Mouse (Mus musculus): Measurements from ENCODE around the gene Tut1. TPM values are rescaled to one million over a fixed set of nuclear protein-coding genes. Genes with fewer than 3 reads are reported as not detected.

The Tut1 gene
- polyA plus RNA-seq (2014; fragmentation: Illumina TruSeq; extraction: RNeasy Lipid Tissue Mini Kit (QIAGEN cat#74804); ENCODE audit: low read depth, low replicate concordance), result 17.4 TPM

GRCm38 (mm10) chr19:8953135-8954039 lies at the start of gene Tut1:
Tut1 (plus strand) TSS chr19:8953847.

GRCm38 (mm10) chr19:8920073-8920736 lies 33.4 kb upstream of the Tut1 start, which contains the start of gene B3gat3:
B3gat3 (plus strand) TSS chr19:8920374.

GRCm38 (mm10) chr19:8929224-8930088 lies 24.2 kb upstream of the Tut1 start, which contains the start of the genes Rom1 and Eml3:
Rom1 (minus strand) TSS chr19:8929356.
Eml3 (plus strand) TSS chr19:8929552.

GRCm38 (mm10) chr19:8941515-8942217 lies 12.0 kb upstream of the Tut1 start, which contains the start of gene Mta2:
Mta2 (plus strand) TSS chr19:8941875.

GRCm38 (mm10) chr19:8966590-8967372 lies 13.1 kb downstream of the Tut1 start, which contains the start of gene Eef1g:
Eef1g (plus strand) TSS chr19:8967041.

GRCm38 (mm10) chr19:8989066-8989566 lies 35.5 kb downstream of the Tut1 start, which contains the start of gene Ahnak:
Ahnak (plus strand) TSS chr19:8989284.

Other genes starting within 250 kb of the Tut1 start
- gene Slc3a2, start 230.5 kb upstream of the Tut1 start, polyA plus RNA-seq (2014; fragmentation: Illumina TruSeq; extraction: RNeasy Lipid Tissue Mini Kit (QIAGEN cat#74804); ENCODE audit: low read depth, low replicate concordance), result 327 TPM
- gene Wdr74, start 218.0 kb upstream of the Tut1 start, polyA plus RNA-seq (2014; fragmentation: Illumina TruSeq; extraction: RNeasy Lipid Tissue Mini Kit (QIAGEN cat#74804); ENCODE audit: low read depth, low replicate concordance), result 31.3 TPM
- 12.2 TPM for gene 1700092M07Rik, start 213.1 kb upstream of the Tut1 start, polyA plus RNA-seq (2014; fragmentation: Illumina TruSeq; extraction: RNeasy Lipid Tissue Mini Kit (QIAGEN cat#74804); ENCODE audit: low read depth, low replicate concordance)
- 114 TPM for gene Stx5a, start 212.4 kb upstream of the Tut1 start, polyA plus RNA-seq (2014; fragmentation: Illumina TruSeq; extraction: RNeasy Lipid Tissue Mini Kit (QIAGEN cat#74804); ENCODE audit: low read depth, low replicate concordance)
- gene Nxf1, start 196.8 kb upstream of the Tut1 start, polyA plus RNA-seq (2014; fragmentation: Illumina TruSeq; extraction: RNeasy Lipid Tissue Mini Kit (QIAGEN cat#74804); ENCODE audit: low read depth, low replicate concordance), result 150 TPM
- 77.8 TPM for gene Tmem223, start 182.9 kb upstream of the Tut1 start, polyA plus RNA-seq (2014; fragmentation: Illumina TruSeq; extraction: RNeasy Lipid Tissue Mini Kit (QIAGEN cat#74804); ENCODE audit: low read depth, low replicate concordance)
- gene Tmem179b, start 179.4 kb upstream of the Tut1 start, polyA plus RNA-seq (2014; fragmentation: Illumina TruSeq; extraction: RNeasy Lipid Tissue Mini Kit (QIAGEN cat#74804); ENCODE audit: low read depth, low replicate concordance), result 54.7 TPM
- 12.1 TPM for gene Taf6l, start 167.4 kb upstream of the Tut1 start, polyA plus RNA-seq (2014; fragmentation: Illumina TruSeq; extraction: RNeasy Lipid Tissue Mini Kit (QIAGEN cat#74804); ENCODE audit: low read depth, low replicate concordance)
- 104 TPM for gene Polr2g, start 155.3 kb upstream of the Tut1 start, polyA plus RNA-seq (2014; fragmentation: Illumina TruSeq; extraction: RNeasy Lipid Tissue Mini Kit (QIAGEN cat#74804); ENCODE audit: low read depth, low replicate concordance)
- gene Zbtb3, start 151.3 kb upstream of the Tut1 start, polyA plus RNA-seq (2014; fragmentation: Illumina TruSeq; extraction: RNeasy Lipid Tissue Mini Kit (QIAGEN cat#74804); ENCODE audit: low read depth, low replicate concordance), result 3.0 TPM
- gene Ttc9c, start 134.5 kb upstream of the Tut1 start, polyA plus RNA-seq (2014; fragmentation: Illumina TruSeq; extraction: RNeasy Lipid Tissue Mini Kit (QIAGEN cat#74804); ENCODE audit: low read depth, low replicate concordance), result 29.3 TPM
- 84.2 TPM for gene Hnrnpul2, start 133.8 kb upstream of the Tut1 start, polyA plus RNA-seq (2014; fragmentation: Illumina TruSeq; extraction: RNeasy Lipid Tissue Mini Kit (QIAGEN cat#74804); ENCODE audit: low read depth, low replicate concordance)
- not detected for gene AC129217.1, start 124.1 kb upstream of the Tut1 start, polyA plus RNA-seq (2014; fragmentation: Illumina TruSeq; extraction: RNeasy Lipid Tissue Mini Kit (QIAGEN cat#74804); ENCODE audit: low read depth, low replicate concordance)
- 161 TPM for gene Bscl2, start 116.4 kb upstream of the Tut1 start, polyA plus RNA-seq (2014; fragmentation: Illumina TruSeq; extraction: RNeasy Lipid Tissue Mini Kit (QIAGEN cat#74804); ENCODE audit: low read depth, low replicate concordance)
- 0.31 TPM for gene Gng3, start 114.7 kb upstream of the Tut1 start, polyA plus RNA-seq (2014; fragmentation: Illumina TruSeq; extraction: RNeasy Lipid Tissue Mini Kit (QIAGEN cat#74804); ENCODE audit: low read depth, low replicate concordance)
- gene Lrrn4cl, start 103.1 kb upstream of the Tut1 start, polyA plus RNA-seq (2014; fragmentation: Illumina TruSeq; extraction: RNeasy Lipid Tissue Mini Kit (QIAGEN cat#74804); ENCODE audit: low read depth, low replicate concordance), result 12.1 TPM
- gene Ubxn1, start 82.4 kb upstream of the Tut1 start, polyA plus RNA-seq (2014; fragmentation: Illumina TruSeq; extraction: RNeasy Lipid Tissue Mini Kit (QIAGEN cat#74804); ENCODE audit: low read depth, low replicate concordance), result 150 TPM
- gene Uqcc3, start 72.9 kb upstream of the Tut1 start, polyA plus RNA-seq (2014; fragmentation: Illumina TruSeq; extraction: RNeasy Lipid Tissue Mini Kit (QIAGEN cat#74804); ENCODE audit: low read depth, low replicate concordance), result 57.7 TPM
- gene Lbhd1, start 70.1 kb upstream of the Tut1 start, polyA plus RNA-seq (2014; fragmentation: Illumina TruSeq; extraction: RNeasy Lipid Tissue Mini Kit (QIAGEN cat#74804); ENCODE audit: low read depth, low replicate concordance), result 2.4 TPM
- gene Gm49403, start 69.9 kb upstream of the Tut1 start, polyA plus RNA-seq (2014; fragmentation: Illumina TruSeq; extraction: RNeasy Lipid Tissue Mini Kit (QIAGEN cat#74804); ENCODE audit: low read depth, low replicate concordance), result not detected
- gene 1810009A15Rik, start 65.0 kb upstream of the Tut1 start, polyA plus RNA-seq (2014; fragmentation: Illumina TruSeq; extraction: RNeasy Lipid Tissue Mini Kit (QIAGEN cat#74804); ENCODE audit: low read depth, low replicate concordance), result 60.0 TPM
- not detected for gene Gm49416, start 64.9 kb upstream of the Tut1 start, polyA plus RNA-seq (2014; fragmentation: Illumina TruSeq; extraction: RNeasy Lipid Tissue Mini Kit (QIAGEN cat#74804); ENCODE audit: low read depth, low replicate concordance)
- gene Ints5, start 60.8 kb upstream of the Tut1 start, polyA plus RNA-seq (2014; fragmentation: Illumina TruSeq; extraction: RNeasy Lipid Tissue Mini Kit (QIAGEN cat#74804); ENCODE audit: low read depth, low replicate concordance), result 12.0 TPM
- gene Ganab, start 55.8 kb upstream of the Tut1 start, polyA plus RNA-seq (2014; fragmentation: Illumina TruSeq; extraction: RNeasy Lipid Tissue Mini Kit (QIAGEN cat#74804); ENCODE audit: low read depth, low replicate concordance), result 130 TPM
- gene B3gat3, start 33.5 kb upstream of the Tut1 start, polyA plus RNA-seq (2014; fragmentation: Illumina TruSeq; extraction: RNeasy Lipid Tissue Mini Kit (QIAGEN cat#74804); ENCODE audit: low read depth, low replicate concordance), result 54.1 TPM
- 6.2 TPM for gene Rom1, start 24.5 kb upstream of the Tut1 start, polyA plus RNA-seq (2014; fragmentation: Illumina TruSeq; extraction: RNeasy Lipid Tissue Mini Kit (QIAGEN cat#74804); ENCODE audit: low read depth, low replicate concordance)
- 35.3 TPM for gene Eml3, start 24.3 kb upstream of the Tut1 start, polyA plus RNA-seq (2014; fragmentation: Illumina TruSeq; extraction: RNeasy Lipid Tissue Mini Kit (QIAGEN cat#74804); ENCODE audit: low read depth, low replicate concordance)
- 71.9 TPM for gene Mta2, start 12.0 kb upstream of the Tut1 start, polyA plus RNA-seq (2014; fragmentation: Illumina TruSeq; extraction: RNeasy Lipid Tissue Mini Kit (QIAGEN cat#74804); ENCODE audit: low read depth, low replicate concordance)
- 409 TPM for gene Eef1g, start 13.2 kb downstream of the Tut1 start, polyA plus RNA-seq (2014; fragmentation: Illumina TruSeq; extraction: RNeasy Lipid Tissue Mini Kit (QIAGEN cat#74804); ENCODE audit: low read depth, low replicate concordance)
- gene Ahnak, start 35.4 kb downstream of the Tut1 start, polyA plus RNA-seq (2014; fragmentation: Illumina TruSeq; extraction: RNeasy Lipid Tissue Mini Kit (QIAGEN cat#74804); ENCODE audit: low read depth, low replicate concordance), result 114 TPM
- not detected for gene Scgb1a1, start 134.1 kb downstream of the Tut1 start, polyA plus RNA-seq (2014; fragmentation: Illumina TruSeq; extraction: RNeasy Lipid Tissue Mini Kit (QIAGEN cat#74804); ENCODE audit: low read depth, low replicate concordance)
- 20.1 TPM for gene Asrgl1, start 181.8 kb downstream of the Tut1 start, polyA plus RNA-seq (2014; fragmentation: Illumina TruSeq; extraction: RNeasy Lipid Tissue Mini Kit (QIAGEN cat#74804); ENCODE audit: low read depth, low replicate concordance)

Measured in adipose tissue, adult 10 weeks (tissue).